Mouse (Mus musculus): ENCODE data around the gene Ubtf. TPM values are rescaled to one million over a fixed set of nuclear protein-coding genes. Genes with fewer than 3 reads are reported as not detected.

The Ubtf gene
- polyA plus RNA-seq, 1 experiment: 59.7 TPM

GRCm38 (mm10) chr11:102358365-102358764 is 38.8 kb upstream of the Ubtf start:
- no peak overlapping the region for H3K4me3 ChIP-seq (ENCODE audit: insufficient read depth, low read length)
- no peak overlapping the region for H3K27ac ChIP-seq (ENCODE audit: insufficient read depth, low read depth, low read length)
- TF ChIP-seq POLR2A (IDR thresholded peaks at IDR 0.05; ENCODE audit: borderline replicate concordance, low read depth, low read length) (no peak), CTCF (IDR thresholded peaks at IDR 0.05; ENCODE audit: low read depth, low read length) (no peak)
- no peaks in the 10 kb centered on the region for H3K4me1 ChIP-seq (ENCODE audit: control insufficient read depth, insufficient read depth, low read length)

GRCm38 (mm10) chr11:102356636-102357350 is 37.3 kb upstream of the Ubtf start:
- H3K4me1 ChIP-seq (ENCODE audit: control insufficient read depth, insufficient read depth, low read length): no peaks in the 10 kb centered on the region
- TF ChIP-seq POLR2A (IDR thresholded peaks at IDR 0.05; ENCODE audit: borderline replicate concordance, low read depth, low read length) (no peak), CTCF (IDR thresholded peaks at IDR 0.05; ENCODE audit: low read depth, low read length) (no peak)
- no peak overlapping the region for H3K4me3 ChIP-seq (ENCODE audit: insufficient read depth, low read length)
- H3K27ac ChIP-seq (ENCODE audit: insufficient read depth, low read depth, low read length): no peak overlapping the region

- no peak overlapping the region for H3K4me3 ChIP-seq (ENCODE audit: insufficient read depth, low read length)
- TF ChIP-seq POLR2A (IDR thresholded peaks at IDR 0.05; ENCODE audit: borderline replicate concordance, low read depth, low read length): no peak
- TF ChIP-seq CTCF (IDR thresholded peaks at IDR 0.05; ENCODE audit: low read depth, low read length): no peak
- no peaks in the 10 kb centered on the region for H3K4me1 ChIP-seq (ENCODE audit: control insufficient read depth, insufficient read depth, low read length)
- H3K27ac ChIP-seq (ENCODE audit: insufficient read depth, low read depth, low read length): no peak overlapping the region
Observed at GRCm38 (mm10) chr11:102356190-102356589, 36.6 kb upstream of the Ubtf start.

GRCm38 (mm10) chr11:102355501-102355900 is 36.0 kb upstream of the Ubtf start:
- H3K27ac ChIP-seq (ENCODE audit: insufficient read depth, low read depth, low read length): no peak overlapping the region
- no peak for TF ChIP-seq CTCF (IDR thresholded peaks at IDR 0.05; ENCODE audit: low read depth, low read length)
- TF ChIP-seq POLR2A (IDR thresholded peaks at IDR 0.05; ENCODE audit: borderline replicate concordance, low read depth, low read length): no peak
- no peak overlapping the region for H3K4me3 ChIP-seq (ENCODE audit: insufficient read depth, low read length)
- H3K4me1 ChIP-seq (ENCODE audit: control insufficient read depth, insufficient read depth, low read length): no peaks in the 10 kb centered on the region

- no peak overlapping the region for H3K27ac ChIP-seq (ENCODE audit: insufficient read depth, low read depth, low read length)
Observed at GRCm38 (mm10) chr11:102353021-102353431, 33.5 kb upstream of the Ubtf start.

GRCm38 (mm10) chr11:102352378-102352777 is 32.8 kb upstream of the Ubtf start:
- TF ChIP-seq POLR2A (IDR thresholded peaks at IDR 0.05; ENCODE audit: borderline replicate concordance, low read depth, low read length) (no peak), CTCF (IDR thresholded peaks at IDR 0.05; ENCODE audit: low read depth, low read length) (no peak)
- Histone ChIP-seq H3K4me1 (ENCODE audit: control insufficient read depth, insufficient read depth, low read length) (peaks cover 9% of the 10 kb centered on the region), H3K4me3 (ENCODE audit: insufficient read depth, low read length) (no peak overlapping the region), H3K27ac (ENCODE audit: insufficient read depth, low read depth, low read length) (no peak overlapping the region)

More at GRCm38 (mm10) chr11:102353021-102353431, 33.5 kb upstream of the Ubtf start:
- peaks cover 4% of the 10 kb centered on the region for H3K4me1 ChIP-seq (ENCODE audit: control insufficient read depth, insufficient read depth, low read length)
- no peak overlapping the region for H3K4me3 ChIP-seq (ENCODE audit: insufficient read depth, low read length)
- no peak for TF ChIP-seq POLR2A (IDR thresholded peaks at IDR 0.05; ENCODE audit: borderline replicate concordance, low read depth, low read length)
- no peak for TF ChIP-seq CTCF (IDR thresholded peaks at IDR 0.05; ENCODE audit: low read depth, low read length)

GRCm38 (mm10) chr11:102350981-102351523 is 31.5 kb upstream of the Ubtf start:
- peaks cover 9% of the 10 kb centered on the region for H3K4me1 ChIP-seq (ENCODE audit: control insufficient read depth, insufficient read depth, low read length)
- H3K27ac ChIP-seq (ENCODE audit: insufficient read depth, low read depth, low read length): no peak overlapping the region
- TF ChIP-seq POLR2A (IDR thresholded peaks at IDR 0.05; ENCODE audit: borderline replicate concordance, low read depth, low read length) (no peak), CTCF (IDR thresholded peaks at IDR 0.05; ENCODE audit: low read depth, low read length) (no peak)
- H3K4me3 ChIP-seq (ENCODE audit: insufficient read depth, low read length): no peak overlapping the region

- Histone ChIP-seq H3K4me3 (ENCODE audit: insufficient read depth, low read length) (no peak overlapping the region), H3K27ac (ENCODE audit: insufficient read depth, low read depth, low read length) (no peak overlapping the region), H3K4me1 (ENCODE audit: control insufficient read depth, insufficient read depth, low read length) (peaks cover 9% of the 10 kb centered on the region)
- TF ChIP-seq CTCF (IDR thresholded peaks at IDR 0.05; ENCODE audit: low read depth, low read length) (no peak), POLR2A (IDR thresholded peaks at IDR 0.05; ENCODE audit: borderline replicate concordance, low read depth, low read length) (no peak)
Observed at GRCm38 (mm10) chr11:102350416-102350815, 30.9 kb upstream of the Ubtf start.

- Histone ChIP-seq H3K4me1 (ENCODE audit: control insufficient read depth, insufficient read depth, low read length) (peaks cover 9% of the 10 kb centered on the region), H3K4me3 (ENCODE audit: insufficient read depth, low read length) (no peak overlapping the region), H3K27ac (ENCODE audit: insufficient read depth, low read depth, low read length) (no peak overlapping the region)
- TF ChIP-seq CTCF (IDR thresholded peaks at IDR 0.05; ENCODE audit: low read depth, low read length): no peak
- TF ChIP-seq POLR2A (IDR thresholded peaks at IDR 0.05; ENCODE audit: borderline replicate concordance, low read depth, low read length): no peak
Observed at GRCm38 (mm10) chr11:102349189-102349954, 29.8 kb upstream of the Ubtf start.

GRCm38 (mm10) chr11:102348771-102349170 is 29.2 kb upstream of the Ubtf start:
- no peak for TF ChIP-seq POLR2A (IDR thresholded peaks at IDR 0.05; ENCODE audit: borderline replicate concordance, low read depth, low read length)
- TF ChIP-seq CTCF (IDR thresholded peaks at IDR 0.05; ENCODE audit: low read depth, low read length): no peak
- Histone ChIP-seq H3K27ac (ENCODE audit: insufficient read depth, low read depth, low read length) (no peak overlapping the region), H3K4me3 (ENCODE audit: insufficient read depth, low read length) (no peak overlapping the region), H3K4me1 (ENCODE audit: control insufficient read depth, insufficient read depth, low read length) (peaks cover 9% of the 10 kb centered on the region)
